Mouse (Mus musculus) forebrain, embryonic 10.5 days (tissue): ENCODE measurements around the gene Bub3. TPM values are rescaled to one million over a fixed set of nuclear protein-coding genes. Genes with fewer than 3 reads are reported as not detected.
A peak's percentile ranks its signal among the peaks of the same experiment; 100 is the strongest.

ENCODE experiments used
- DNase-seq: peaks from one replicate; pipeline ENCODE4 v3.0.0-alpha.2; 2017; ENCODE audit warnings: low spot score; ENCODE audit errors: extremely low spot score
- H3K27ac ChIP-seq: fragments of 300-500 bp; sonication (generic); 2 replicates; pipeline ENCODE4 v1.5.1; 2016; ENCODE audit warnings: mild to moderate bottlenecking
- H3K27me3 ChIP-seq: fragments of 300-500 bp; sonication (generic); 2 replicates; pipeline ENCODE4 v1.6.1; 2016; ENCODE audit warnings: mild to moderate bottlenecking; ENCODE audit not compliant: poor library complexity, severe bottlenecking
- H3K36me3 ChIP-seq: fragments of 300-500 bp; sonication (generic); replicated peaks from 2 replicates; pipeline ENCODE4 v1.6.1; 2016; ENCODE audit warnings: mild to moderate bottlenecking, moderate library complexity
- H3K4me1 ChIP-seq: fragments of 300-500 bp; sonication (generic); 2 replicates; pipeline ENCODE4 v1.6.1; 2016
- H3K4me3 ChIP-seq: fragments of 300-500 bp; sonication (generic); 2 replicates; pipeline ENCODE4 v1.5.1; 2016; ENCODE audit warnings: mild to moderate bottlenecking, moderate library complexity
- H3K9me3 ChIP-seq: fragments of 300-500 bp; sonication (generic); 2 replicates; pipeline ENCODE4 v1.6.1; 2016; ENCODE audit warnings: mild to moderate bottlenecking, moderate library complexity
- WGBS: fragments of 180-500 bp; shearing (Covaris S2); methylation state at CpG from one replicate; pipeline ENCODE4 v1.1.7; 2016; 5-methylcytosine and 5-hydroxymethylcytosine counted together
- polyA plus RNA-seq: library from polyadenylated mRNA; unstranded; fragments of >200 nt; fragmentation: Nextera tagmentation; extraction: Ambion mirVana; gene quantifications from 2 replicates; pipeline ENCODE4 v1.2.1, GENCODE M21; 2016

The Bub3 gene
- polyA plus RNA-seq, 1 experiment from 2014 or later: 328 TPM

- no peak overlapping the region for H3K4me3 ChIP-seq
- no peak for DNase-seq
- no peaks in the 10 kb centered on the region for H3K9me3 ChIP-seq
- H3K4me1 ChIP-seq: no peaks in the 10 kb centered on the region
- H3K27me3 ChIP-seq: peaks cover 39% of the 10 kb centered on the region
- WGBS: 87% methylated on average over 5 of the region's 5 CpGs
- H3K27ac ChIP-seq: no peak overlapping the region
- no peaks in the 10 kb centered on the region for H3K36me3 ChIP-seq
Observed at GRCm38 (mm10) chr7:131585551-131585950, 25.5 kb downstream of the Bub3 start.

GRCm38 (mm10) chr7:131597779-131598482 lies 37.9 kb downstream of the Bub3 start:
- peaks cover 37% of the 10 kb centered on the region for H3K4me1 ChIP-seq
- no peaks in the 10 kb centered on the region for H3K36me3 ChIP-seq
- H3K27me3 ChIP-seq: peaks cover 99% of the 10 kb centered on the region
- peak overlapping the region; percentile 82 for H3K27ac ChIP-seq
- H3K4me3 ChIP-seq: peak overlapping the region; percentile 26
- 8% methylated on average over 12 of the region's 12 CpGs for WGBS
- DNase-seq: peak; percentile 87
- no peaks in the 10 kb centered on the region for H3K9me3 ChIP-seq

- Histone ChIP-seq H3K27me3 (peaks cover 99% of the 10 kb centered on the region), H3K36me3 (no peaks in the 10 kb centered on the region), H3K4me1 (peaks cover 42% of the 10 kb centered on the region), H3K4me3 (peak overlapping the region; percentile 26), H3K27ac (peak overlapping the region; percentile 82), H3K9me3 (no peaks in the 10 kb centered on the region)
- no peak for DNase-seq
- 2% methylated on average over 5 of the region's 5 CpGs for WGBS
Observed at GRCm38 (mm10) chr7:131598483-131598824, 38.4 kb downstream of the Bub3 start.

GRCm38 (mm10) chr7:131602106-131602505 lies 42.1 kb downstream of the Bub3 start:
- Histone ChIP-seq H3K36me3 (no peaks in the 10 kb centered on the region), H3K4me3 (no peak overlapping the region), H3K27ac (no peak overlapping the region), H3K27me3 (peaks cover 99% of the 10 kb centered on the region), H3K9me3 (no peaks in the 10 kb centered on the region), H3K4me1 (peaks cover 43% of the 10 kb centered on the region)
- DNase-seq: no peak
- WGBS: 81% methylated on average over 7 of the region's 7 CpGs

- H3K27ac ChIP-seq: no peak overlapping the region; the same call in 1 of the 2 replicates
Observed at GRCm38 (mm10) chr7:131603186-131603585, 43.2 kb downstream of the Bub3 start.

GRCm38 (mm10) chr7:131604946-131605345 lies 44.9 kb downstream of the Bub3 start:
- H3K36me3 ChIP-seq: no peaks in the 10 kb centered on the region
- H3K27me3 ChIP-seq: peaks cover 100% of the 10 kb centered on the region
- 92% methylated on average over 10 of the region's 10 CpGs for WGBS
- peaks cover 18% of the 10 kb centered on the region for H3K4me1 ChIP-seq
- H3K4me3 ChIP-seq: no peak overlapping the region
- H3K27ac ChIP-seq: no peak overlapping the region
- no peak for DNase-seq
- no peaks in the 10 kb centered on the region for H3K9me3 ChIP-seq

More at GRCm38 (mm10) chr7:131603186-131603585, 43.2 kb downstream of the Bub3 start:
- Histone ChIP-seq H3K9me3 (no peaks in the 10 kb centered on the region), H3K27me3 (peaks cover 99% of the 10 kb centered on the region), H3K4me3 (no peak overlapping the region), H3K36me3 (no peaks in the 10 kb centered on the region), H3K4me1 (peaks cover 33% of the 10 kb centered on the region)
- DNase-seq: no peak
- 6% methylated on average over 7 of the region's 11 CpGs for WGBS

- WGBS: 75% methylated on average over 4 of the region's 4 CpGs
- Histone ChIP-seq H3K27me3 (peaks cover 95% of the 10 kb centered on the region), H3K9me3 (no peaks in the 10 kb centered on the region), H3K27ac (no peak overlapping the region), H3K36me3 (no peaks in the 10 kb centered on the region), H3K4me3 (no peak overlapping the region), H3K4me1 (peaks cover 18% of the 10 kb centered on the region)
- no peak for DNase-seq
Observed at GRCm38 (mm10) chr7:131605481-131605880, 45.5 kb downstream of the Bub3 start.

- H3K4me1 ChIP-seq: peaks cover 5% of the 10 kb centered on the region
- DNase-seq: no peak
- no peaks in the 10 kb centered on the region for H3K36me3 ChIP-seq
- 92% methylated on average over 6 of the region's 6 CpGs for WGBS
- H3K4me3 ChIP-seq: no peak overlapping the region
- no peak overlapping the region for H3K27ac ChIP-seq
- peaks cover 85% of the 10 kb centered on the region for H3K27me3 ChIP-seq
- no peaks in the 10 kb centered on the region for H3K9me3 ChIP-seq
Observed at GRCm38 (mm10) chr7:131608049-131608448, 48.0 kb downstream of the Bub3 start.

GRCm38 (mm10) chr7:131609677-131610076 lies 49.7 kb downstream of the Bub3 start:
- H3K27ac ChIP-seq: no peak overlapping the region
- 38% methylated on average over 7 of the region's 7 CpGs for WGBS

More at GRCm38 (mm10) chr7:131609677-131610076, 49.7 kb downstream of the Bub3 start:
- Histone ChIP-seq H3K36me3 (no peaks in the 10 kb centered on the region), H3K27me3 (peaks cover 69% of the 10 kb centered on the region), H3K4me1 (no peaks in the 10 kb centered on the region), H3K4me3 (no peak overlapping the region), H3K9me3 (no peaks in the 10 kb centered on the region)
- DNase-seq: no peak

Other genes starting within 250 kb of the Bub3 start
- gene Cuzd1, start 237.9 kb upstream of the Bub3 start, polyA plus RNA-seq: not detected in 2 replicates
- gene Fam24b, start 230.7 kb upstream of the Bub3 start, polyA plus RNA-seq: not detected in 2 replicates
- not detected in 2 replicates for gene Fam24a, start 226.4 kb upstream of the Bub3 start, polyA plus RNA-seq
- 21.3 and 22.7 TPM in 2 replicates for gene 2310057M21Rik, start 197.5 kb upstream of the Bub3 start, polyA plus RNA-seq
- 71.0 and 71.4 TPM in 2 replicates for gene Pstk, start 189.1 kb upstream of the Bub3 start, polyA plus RNA-seq
- 14.6 and 15.5 TPM in 2 replicates for gene Ikzf5, start 149.7 kb upstream of the Bub3 start, polyA plus RNA-seq
- 53.1 and 61.5 TPM in 2 replicates for gene Acadsb, start 149.6 kb upstream of the Bub3 start, polyA plus RNA-seq
- gene Hmx3, start 17.4 kb upstream of the Bub3 start, polyA plus RNA-seq: not detected in 2 replicates
- gene Hmx2, start 11.4 kb upstream of the Bub3 start, polyA plus RNA-seq: 0.12 TPM in 1 of 2 replicates, not detected in the other